In the genomic region with DNA sequence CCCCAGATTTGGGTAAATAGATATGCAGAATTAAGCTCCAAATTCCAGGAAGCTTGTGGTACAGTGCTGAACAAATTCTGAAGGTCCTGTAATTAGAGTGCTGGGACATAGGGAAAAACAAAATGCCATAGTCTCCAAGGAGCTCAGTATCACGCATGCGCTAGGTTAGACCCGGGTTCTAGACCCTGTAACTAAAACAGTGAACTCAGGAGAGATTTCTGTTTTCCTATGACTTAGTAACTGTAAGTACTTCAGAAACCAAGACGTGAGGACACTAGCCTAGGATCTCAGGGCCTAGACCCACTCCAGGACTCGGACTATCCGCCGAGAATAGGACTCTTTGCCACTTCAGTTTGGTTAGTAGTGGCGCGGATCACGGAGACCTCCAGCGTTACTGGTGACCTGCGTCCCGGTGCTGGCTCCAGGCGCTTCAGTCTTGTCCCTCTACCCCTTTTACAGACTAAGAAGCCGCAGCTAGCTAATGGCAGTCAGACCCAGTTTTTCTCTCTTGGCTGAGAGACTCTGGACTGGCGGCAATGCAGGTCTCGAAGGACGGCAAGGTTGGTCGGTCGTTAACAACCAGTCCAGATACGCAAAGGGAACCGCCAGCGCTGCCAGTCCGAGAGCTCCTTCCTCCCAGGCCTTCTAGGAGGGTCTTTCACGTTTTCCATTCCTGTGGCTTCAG, we compare ENCODE assay signal across 9 mouse cellular contexts. TPM values are rescaled to one million over a fixed set of nuclear protein-coding genes. Genes with fewer than 3 reads are reported as not detected.
A peak's percentile ranks its signal among the peaks of the same experiment; 100 is the strongest.
DNase-seq lines count a peak whose midpoint lies in the region; ATAC-seq and TF ChIP-seq lines count a peak whose summit lies in the region.
"Had no signal": no experiment of that assay in that cellular context is flagged by ENCODE, and none has a peak within 500 bp of the region (broad histone marks: within the 10 kb centered on the region; RNA-seq: fewer than 3 reads in every experiment).

No protein-coding gene starts in this region.

- TF ChIP-seq RAD21 in MEL (IDR thresholded peaks at IDR 0.05; ENCODE audit: low read depth, low read length) = no peak

- WGBS in heart, embryonic 12.5 days = under 1% methylated on average over 25 of the region's 25 CpGs
- 2% methylated on average over 25 of the region's 25 CpGs for WGBS in kidney, postnatal 0 days
- 2% methylated on average over 25 of the region's 25 CpGs for WGBS in midbrain, embryonic 11.5 days
- under 1% methylated on average over 25 of the region's 25 CpGs for WGBS in stomach, postnatal 0 days

- intact Hi-C loops in gastrocnemius, adult 2 months (cut with DNase I) = loop anchor here (5.0 kb wide), 2 partner anchors 146 to 169 kb away; a partner anchor contains a TSS

- no peak for TF ChIP-seq EP300 in MEL (IDR thresholded peaks at IDR 0.05; ENCODE audit: low read depth in 1 of 2, low read length in 2 of 2)
- no peak for TF ChIP-seq EP300 in stomach, postnatal 0 days (optimal IDR thresholded peaks at IDR 0.05)

- no peaks in the 10 kb centered on the region for H3K9me3 ChIP-seq in MEL (replicated peaks; ENCODE audit: insufficient read depth, low read length)
- no peaks in the 10 kb centered on the region for H3K9me3 ChIP-seq in heart, embryonic 12.5 days (replicated peaks)
- H3K9me3 ChIP-seq in kidney, postnatal 0 days (replicated peaks; ENCODE audit: low read length) = no peaks in the 10 kb centered on the region
- H3K9me3 ChIP-seq in midbrain, embryonic 11.5 days (ENCODE audit: control insufficient read depth, low read length) = no peaks in the 10 kb centered on the region
- no peaks in the 10 kb centered on the region for H3K9me3 ChIP-seq in stomach, postnatal 0 days (ENCODE audit: control insufficient read depth, low read length)

- peaks cover 0 to 13% of the 10 kb centered on the region in 2 experiments; a peak in 2 of 4 replicates for H3K36me3 ChIP-seq in MEL (ENCODE audit: control insufficient read depth in 1 of 2, insufficient read depth in 2 of 2, low read length in 2 of 2)
- peaks cover 8% of the 10 kb centered on the region for H3K36me3 ChIP-seq in heart, embryonic 12.5 days
- H3K36me3 ChIP-seq in kidney, postnatal 0 days (ENCODE audit: insufficient read depth, low read length) = 0 out of 2 replicates have a peak, but pooled peaks cover 7% of the 10 kb centered on the region
- no peaks in the 10 kb centered on the region for H3K36me3 ChIP-seq in midbrain, embryonic 11.5 days (ENCODE audit: control insufficient read depth, insufficient read depth, low read length)
- no peaks in the 10 kb centered on the region for H3K36me3 ChIP-seq in stomach, postnatal 0 days (ENCODE audit: control insufficient read depth, insufficient read depth, low read length)

- DNase-seq in gastrocnemius, adult 2 months = peak; percentile 62
- no peak for DNase-seq in gastrocnemius, adult 8-10 months (ENCODE audit: low spot score in 2 of 2)
- peak; percentile 78 for DNase-seq in MEL (ENCODE audit: low read depth, low spot score)
- DNase-seq in embryo, embryonic 10 days (ENCODE audit: low spot score) = peak; percentile 41
- DNase-seq in kidney, postnatal 0 days (ENCODE audit: low spot score) = peak; percentile 49
- peak; percentile 94 for DNase-seq in midbrain, embryonic 11.5 days (ENCODE audit: low spot score, missing footprints)
- peak; percentile 47 for DNase-seq in stomach, postnatal 0 days (ENCODE audit: low spot score)

- ATAC-seq in heart, embryonic 12.5 days (ENCODE audit: insufficient number of reproducible peaks, low FRiP score) = no peak
- no peak for ATAC-seq in kidney, postnatal 0 days (replicated peaks; ENCODE audit: low FRiP score, low read depth)
- no peak for ATAC-seq in midbrain, embryonic 11.5 days (ENCODE audit: low FRiP score)
- ATAC-seq in stomach, postnatal 0 days (ENCODE audit: low FRiP score, low TSS enrichment) = no peak

- H3K27ac ChIP-seq in gastrocnemius, adult 2 months = peak overlapping the region; percentile 96
- H3K27ac ChIP-seq in MEL (ENCODE audit: control insufficient read depth, low read depth, low read length) = peak overlapping the region; percentile 85
- H3K27ac ChIP-seq in heart, embryonic 12.5 days (ENCODE audit: poor library complexity, severe bottlenecking) = peak overlapping the region; percentile 94
- H3K27ac ChIP-seq in kidney, postnatal 0 days = peak overlapping the region; percentile 94
- peak overlapping the region; percentile 67; the same call in 1 of the 2 replicates for H3K27ac ChIP-seq in midbrain, embryonic 11.5 days (ENCODE audit: low read depth, low read length)
- peak overlapping the region; percentile 94 for H3K27ac ChIP-seq in stomach, postnatal 0 days (replicated peaks)

- H3K79me2 ChIP-seq in MEL (ENCODE audit: control insufficient read depth, insufficient read depth, low read length, poor library complexity) = peaks cover 26% of the 10 kb centered on the region

- peak overlapping the region; percentile 71 for H3K4me2 ChIP-seq in heart, embryonic 12.5 days
- peak overlapping the region; percentile 76 for H3K4me2 ChIP-seq in kidney, postnatal 0 days (ENCODE audit: low read length)
- H3K4me2 ChIP-seq in midbrain, embryonic 11.5 days = peak overlapping the region; percentile 84
- H3K4me2 ChIP-seq in stomach, postnatal 0 days (replicated peaks; ENCODE audit: low read depth) = peak overlapping the region; percentile 75

- H3K9ac ChIP-seq in MEL (ENCODE audit: control insufficient read depth, low read depth, low read length, poor library complexity, severe bottlenecking) = peak overlapping the region; percentile 88
- peak overlapping the region; percentile 87 for H3K9ac ChIP-seq in heart, embryonic 12.5 days
- H3K9ac ChIP-seq in kidney, postnatal 0 days (ENCODE audit: low read depth, low read length) = peak overlapping the region; percentile 82
- H3K9ac ChIP-seq in midbrain, embryonic 11.5 days (ENCODE audit: low read length) = peak overlapping the region; percentile 88
- H3K9ac ChIP-seq in stomach, postnatal 0 days (ENCODE audit: low read length) = peak overlapping the region; percentile 82

- peak overlapping the region; percentile 87 for H3K4me3 ChIP-seq in gastrocnemius, adult 2 months
- peak overlapping the region; percentile 84 to 86 for H3K4me3 ChIP-seq in MEL (ENCODE audit: control insufficient read depth in 1 of 2, insufficient read depth in 1 of 2, low read depth in 2 of 2, low read length in 2 of 2)
- H3K4me3 ChIP-seq in heart, embryonic 12.5 days = peak overlapping the region; percentile 78
- H3K4me3 ChIP-seq in kidney, postnatal 0 days (replicated peaks; ENCODE audit: low read depth, low read length) = peak overlapping the region; percentile 68
- H3K4me3 ChIP-seq in midbrain, embryonic 11.5 days (ENCODE audit: low read depth, low read length) = peak overlapping the region; percentile 83
- H3K4me3 ChIP-seq in stomach, postnatal 0 days (ENCODE audit: low read depth, low read length) = peak overlapping the region; percentile 67

- H3K4me1 ChIP-seq in MEL (ENCODE audit: control insufficient read depth in 1 of 2, insufficient read depth in 2 of 2, low read length in 2 of 2) = peaks cover 5 to 17% of the 10 kb centered on the region in 2 experiments; a peak in 3 of 4 replicates
- H3K4me1 ChIP-seq in heart, embryonic 12.5 days (replicated peaks) = peaks cover 45% of the 10 kb centered on the region
- H3K4me1 ChIP-seq in kidney, postnatal 0 days (replicated peaks; ENCODE audit: insufficient read depth, low read length) = peaks cover 14% of the 10 kb centered on the region; the same call in 1 of the 2 replicates
- peaks cover 32% of the 10 kb centered on the region for H3K4me1 ChIP-seq in midbrain, embryonic 11.5 days (ENCODE audit: control insufficient read depth, insufficient read depth, low read length)
- H3K4me1 ChIP-seq in stomach, postnatal 0 days (replicated peaks; ENCODE audit: control insufficient read depth, insufficient read depth) = peaks cover 8% of the 10 kb centered on the region

- no peaks in the 10 kb centered on the region for H3K27me3 ChIP-seq in MEL (ENCODE audit: control insufficient read depth in 1 of 2, insufficient read depth in 2 of 2, low read length in 2 of 2)
- no peaks in the 10 kb centered on the region for H3K27me3 ChIP-seq in heart, embryonic 12.5 days (replicated peaks)
- H3K27me3 ChIP-seq in kidney, postnatal 0 days (ENCODE audit: insufficient read depth, low read length) = no peaks in the 10 kb centered on the region
- no peaks in the 10 kb centered on the region for H3K27me3 ChIP-seq in midbrain, embryonic 11.5 days (ENCODE audit: control insufficient read depth, insufficient read depth, low read length)
- H3K27me3 ChIP-seq in stomach, postnatal 0 days (ENCODE audit: control insufficient read depth, insufficient read depth, low read length) = no peaks in the 10 kb centered on the region

- TF ChIP-seq CTCF in gastrocnemius, adult 2 months (IDR thresholded peaks at IDR 0.05) = no peak
- TF ChIP-seq CTCF in MEL (IDR thresholded peaks at IDR 0.05 in 2 of 3, conservative IDR thresholded peaks at IDR 0.05 in 1 of 3; ENCODE audit: control insufficient read depth in 1 of 3, insufficient read depth in 1 of 3, low read depth in 2 of 3, low read length in 3 of 3, poor library complexity in 1 of 3, severe bottlenecking in 1 of 3) = no peak
- TF ChIP-seq CTCF in kidney, postnatal 0 days (IDR thresholded peaks at IDR 0.05; ENCODE audit: low read depth) = no peak
- TF ChIP-seq CTCF in stomach, postnatal 0 days (IDR thresholded peaks at IDR 0.05; ENCODE audit: low read depth) = no peak

- no peak; a peak in 1 of 4 replicates for TF ChIP-seq POLR2A in MEL (IDR thresholded peaks at IDR 0.05; ENCODE audit: control insufficient read depth in 1 of 2, insufficient read depth in 1 of 2, low read depth in 1 of 2, low read length in 2 of 2, poor library complexity in 1 of 2)

RNA-seq across cellular contexts. Expression of a gene that starts 1.0 kb away (rescaled TPM):
- 10 to 100 TPM; 10.6 to 12.4 TPM for total RNA-seq in gastrocnemius, adult 2 months (2021)
- 10 to 100 TPM in 3 of 4 experiments, 1 to 10 TPM in 1; 9.8 to 12.6 (median 11.4) TPM for total RNA-seq in gastrocnemius, adult 8-10 months (2022)
- 25.0 and 32.4 TPM in 2 replicates for total RNA-seq in MEL (2012; rRNA removed)
- 10 to 100 TPM in 1 of 2 experiments, not detected in 1; 25.9 TPM for polyA plus RNA-seq in MEL (2012; ENCODE audit: insufficient read depth in 1 of 2, insufficient read length in 2 of 2, low read depth in 1 of 2, low replicate concordance in 2 of 2, missing spikeins in 1 of 2)
- 21.9 and 27.3 TPM in 2 replicates for polyA plus RNA-seq in heart, embryonic 12.5 days (2016; fragmentation: Nextera tagmentation; extraction: Ambion mirVana)
- polyA plus RNA-seq in kidney, postnatal 0 days (2015; fragmentation: Nextera tagmentation; extraction: Ambion mirVana) = 19.8 and 21.0 TPM in 2 replicates
- 68.3 and 72.9 TPM in 2 replicates for polyA plus RNA-seq in midbrain, embryonic 11.5 days (2014; fragmentation: Nextera tagmentation; extraction: Ambion mirVana)
- 9.4 and 11.5 TPM in 2 replicates for polyA plus RNA-seq in stomach, postnatal 0 days (2015; fragmentation: Nextera tagmentation; extraction: Ambion mirVana)

RNA-seq across cellular contexts. Expression of a gene that starts 22.3 kb away (rescaled TPM):
- 10 to 100 TPM; 13.0 to 15.2 TPM for total RNA-seq in gastrocnemius, adult 2 months (2021)
- total RNA-seq in gastrocnemius, adult 8-10 months (2022) = 10 to 100 TPM in 1 of 4 experiments, 1 to 10 TPM in 3; 4.2 to 13.6 (median 8.2) TPM
- 1.0 and 1.5 TPM in 2 replicates for total RNA-seq in MEL (2012; rRNA removed)
- polyA plus RNA-seq in MEL (2012; ENCODE audit: insufficient read depth in 1 of 2, insufficient read length in 2 of 2, low read depth in 1 of 2, low replicate concordance in 2 of 2, missing spikeins in 1 of 2) = 1 to 10 TPM in 1 of 2 experiments, not detected in 1; 2.4 TPM
- 10.5 and 11.6 TPM in 2 replicates for polyA plus RNA-seq in heart, embryonic 12.5 days (2016; fragmentation: Nextera tagmentation; extraction: Ambion mirVana)
- polyA plus RNA-seq in kidney, postnatal 0 days (2015; fragmentation: Nextera tagmentation; extraction: Ambion mirVana) = 146 TPM in 2 replicates
- polyA plus RNA-seq in midbrain, embryonic 11.5 days (2014; fragmentation: Nextera tagmentation; extraction: Ambion mirVana) = 9.0 and 11.4 TPM in 2 replicates
- 25.5 and 26.3 TPM in 2 replicates for polyA plus RNA-seq in stomach, postnatal 0 days (2015; fragmentation: Nextera tagmentation; extraction: Ambion mirVana)

RNA-seq across cellular contexts. Expression of a gene that starts 24.5 kb away (rescaled TPM):
- total RNA-seq in gastrocnemius, adult 2 months (2021) = not detected
- total RNA-seq in gastrocnemius, adult 8-10 months (2022) = not detected
- not detected in 2 replicates for total RNA-seq in MEL (2012; rRNA removed)
- polyA plus RNA-seq in MEL (2012; ENCODE audit: insufficient read depth in 1 of 2, insufficient read length in 2 of 2, low read depth in 1 of 2, low replicate concordance in 2 of 2, missing spikeins in 1 of 2) = not detected
- not detected in 2 replicates for polyA plus RNA-seq in heart, embryonic 12.5 days (2016; fragmentation: Nextera tagmentation; extraction: Ambion mirVana)
- not detected in 2 replicates for polyA plus RNA-seq in kidney, postnatal 0 days (2015; fragmentation: Nextera tagmentation; extraction: Ambion mirVana)
- not detected in 2 replicates for polyA plus RNA-seq in midbrain, embryonic 11.5 days (2014; fragmentation: Nextera tagmentation; extraction: Ambion mirVana)
- not detected in 2 replicates for polyA plus RNA-seq in stomach, postnatal 0 days (2015; fragmentation: Nextera tagmentation; extraction: Ambion mirVana)
- total RNA-seq: left cerebral cortex, postnatal 10 days had no signal

RNA-seq across cellular contexts. Expression of a gene that starts 26.0 kb away (rescaled TPM):
- not detected for total RNA-seq in gastrocnemius, adult 2 months (2021)
- under 1 TPM in 1 of 4 experiments, not detected in 3; 0.09 TPM for total RNA-seq in gastrocnemius, adult 8-10 months (2022)
- not detected in 2 replicates for total RNA-seq in MEL (2012; rRNA removed)
- polyA plus RNA-seq in MEL (2012; ENCODE audit: insufficient read depth in 1 of 2, insufficient read length in 2 of 2, low read depth in 1 of 2, low replicate concordance in 2 of 2, missing spikeins in 1 of 2) = under 1 TPM in 1 of 2 experiments, not detected in 1; 0.03 TPM
- 0.13 and 0.15 TPM in 2 replicates for polyA plus RNA-seq in heart, embryonic 12.5 days (2016; fragmentation: Nextera tagmentation; extraction: Ambion mirVana)
- 0.11 and 0.16 TPM in 2 replicates for polyA plus RNA-seq in kidney, postnatal 0 days (2015; fragmentation: Nextera tagmentation; extraction: Ambion mirVana)
- 0.15 and 0.31 TPM in 2 replicates for polyA plus RNA-seq in midbrain, embryonic 11.5 days (2014; fragmentation: Nextera tagmentation; extraction: Ambion mirVana)
- 0.12 TPM in 1 of 2 replicates, not detected in the other for polyA plus RNA-seq in stomach, postnatal 0 days (2015; fragmentation: Nextera tagmentation; extraction: Ambion mirVana)

Comparison
In these comparisons a context has a peak if more than half of its experiments do, and no peak if none do; other contexts are left out.
1. DNase-seq: peak in gastrocnemius, adult 2 months (single experiment), MEL (single experiment), embryo, embryonic 10 days (single experiment), kidney, postnatal 0 days (single experiment), midbrain, embryonic 11.5 days (single experiment) and stomach, postnatal 0 days (single experiment); none in gastrocnemius, adult 8-10 months (0 of 2).
2. Peak in every context shown above with its lines, with median percentiles within 50 percentile points of each other: H3K27ac ChIP-seq, H3K4me3 ChIP-seq, H3K9ac ChIP-seq and H3K4me2 ChIP-seq.